Mouse (Mus musculus) forebrain, embryonic 14.5 days (tissue): Measurements from ENCODE around the gene Cpt1c. TPM values are rescaled to one million over a fixed set of nuclear protein-coding genes. Genes with fewer than 3 reads are reported as not detected.

Source experiments
- ATAC-seq: fragments of 200-750 bp; cut with Nextera tagmentation; 2 replicates; pipeline ENCODE4 v1.8.0; 2017; ENCODE audit warnings: mild to moderate bottlenecking, moderate library complexity
- DNase-seq: peaks from one replicate; pipeline ENCODE4 v3.0.0-alpha.2; 2015; ENCODE audit warnings: low spot score
- H3K27ac ChIP-seq: fragments of 300-500 bp; sonication (generic); 2 replicates; pipeline ENCODE4 v1.5.1; 2014; ENCODE audit warnings: low read depth, mild to moderate bottlenecking, control low read depth, low read length, moderate library complexity
- H3K27me3 ChIP-seq: fragments of 300-500 bp; sonication (generic); replicated peaks from 2 replicates; pipeline ENCODE4 v1.6.1; 2014; ENCODE audit warnings: low read length, control low read depth, mixed read lengths; ENCODE audit not compliant: control insufficient read depth, insufficient read depth
- H3K36me3 ChIP-seq: fragments of 300-500 bp; sonication (generic); 2 replicates; pipeline ENCODE4 v1.6.1; 2014; ENCODE audit warnings: low read length, control low read depth; ENCODE audit not compliant: control insufficient read depth, insufficient read depth
- H3K4me1 ChIP-seq: fragments of 300-500 bp; sonication (generic); 2 replicates; pipeline ENCODE4 v1.6.1; 2014; ENCODE audit warnings: antibody characterized with exemption, low read length, control low read depth; ENCODE audit not compliant: control insufficient read depth, insufficient read depth
- H3K4me2 ChIP-seq: fragments of 300-500 bp; sonication (generic); 2 replicates; pipeline ENCODE4 v1.6.1; 2014; ENCODE audit warnings: mild to moderate bottlenecking, control low read depth, low read length
- H3K4me3 ChIP-seq: fragments of 300-500 bp; sonication (generic); 2 replicates; pipeline ENCODE4 v1.5.1; 2014; ENCODE audit warnings: low read depth, low read length, control low read depth
- H3K9ac ChIP-seq: fragments of 300-500 bp; sonication (generic); 2 replicates; pipeline ENCODE4 v1.6.1; 2014; ENCODE audit warnings: mild to moderate bottlenecking, low read length, control low read depth, moderate library complexity
- H3K9me3 ChIP-seq: fragments of 300-500 bp; sonication (generic); replicated peaks from 2 replicates; pipeline ENCODE4 v1.6.1; 2016; ENCODE audit warnings: low read length, control low read depth, mixed read lengths; ENCODE audit not compliant: control insufficient read depth
- WGBS: fragments of 180-500 bp; shearing (Covaris S2); extraction: QIAGEN DNeasy Blood & Tissue Kit; methylation state at CpG from one replicate; pipeline ENCODE4 v1.1.7; 2014; 5-methylcytosine and 5-hydroxymethylcytosine counted together
- polyA plus RNA-seq: library from polyadenylated mRNA; unstranded; fragments of >200 nt; fragmentation: Nextera tagmentation; extraction: Ambion mirVana; gene quantifications from 2 replicates; pipeline ENCODE4 v1.2.1, GENCODE M21; 2014

Cpt1c gene
- polyA plus RNA-seq, 1 experiment from 2014 or later, result 37.3 TPM

- WGBS, result 94% methylated on average over 3 of the region's 3 CpGs
- Histone ChIP-seq H3K27ac (no peak overlapping the region), H3K4me1 (peaks cover 14% of the 10 kb centered on the region), H3K9ac (peak overlapping the region; percentile 10; the same call in 1 of the 2 replicates), H3K9me3 (no peaks in the 10 kb centered on the region), H3K4me2 (no peak overlapping the region), H3K27me3 (no peaks in the 10 kb centered on the region), H3K36me3 (peaks cover 49% of the 10 kb centered on the region), H3K4me3 (no peak overlapping the region)
- no peak for DNase-seq
- no peak for ATAC-seq
These were observed 39.4 kb upstream of the Cpt1c start for GRCm38 (mm10) chr7:45014096-45014451.

DNA sequence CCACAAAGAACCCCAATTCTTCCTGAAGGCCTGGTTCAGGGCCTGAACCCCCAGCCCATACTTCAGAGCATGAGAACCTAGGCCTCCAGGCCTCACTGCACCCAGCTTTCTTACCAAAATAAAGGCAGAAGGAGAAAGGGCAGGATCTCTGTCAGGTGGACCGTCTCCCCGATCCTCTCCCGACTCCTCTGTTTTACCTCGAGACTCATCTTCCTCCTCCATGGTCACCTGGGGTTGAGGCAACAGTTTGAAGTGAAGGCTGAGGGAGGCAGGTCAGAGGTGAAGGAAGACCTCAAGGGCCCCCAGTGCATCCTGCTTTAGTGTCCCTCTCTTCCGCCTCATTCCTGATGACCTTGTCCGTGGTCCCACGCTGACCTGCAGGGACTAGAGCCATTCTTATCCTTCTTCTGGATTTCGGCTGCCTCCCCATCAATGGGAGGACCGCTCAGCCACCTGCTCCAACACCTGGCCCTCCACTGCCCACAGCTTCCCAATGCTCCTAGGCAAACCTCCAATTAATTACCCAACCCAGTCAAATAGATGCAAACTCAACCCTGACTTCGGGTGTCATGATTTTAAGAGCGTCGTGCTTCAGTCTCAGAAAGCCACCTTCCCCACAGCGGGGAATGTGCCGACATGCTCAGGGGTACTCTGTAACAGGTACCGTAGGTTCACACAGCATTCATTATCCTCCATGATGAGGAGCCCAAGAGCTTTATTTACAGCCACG is 38.9 kb upstream of the Cpt1c start:
- H3K9me3 ChIP-seq, result no peaks in the 10 kb centered on the region
- ATAC-seq (no peak), DNase-seq (no peak)
- H3K4me2 ChIP-seq, result no peak overlapping the region
- H3K27me3 ChIP-seq, result no peaks in the 10 kb centered on the region
- H3K4me1 ChIP-seq, result peaks cover 14% of the 10 kb centered on the region
- no peak overlapping the region for H3K4me3 ChIP-seq
- WGBS, result 96% methylated on average over 16 of the region's 16 CpGs
- no peak overlapping the region for H3K27ac ChIP-seq
- peaks cover 54% of the 10 kb centered on the region for H3K36me3 ChIP-seq
- H3K9ac ChIP-seq, result peak overlapping the region; percentile 10; the same call in 1 of the 2 replicates

DNA sequence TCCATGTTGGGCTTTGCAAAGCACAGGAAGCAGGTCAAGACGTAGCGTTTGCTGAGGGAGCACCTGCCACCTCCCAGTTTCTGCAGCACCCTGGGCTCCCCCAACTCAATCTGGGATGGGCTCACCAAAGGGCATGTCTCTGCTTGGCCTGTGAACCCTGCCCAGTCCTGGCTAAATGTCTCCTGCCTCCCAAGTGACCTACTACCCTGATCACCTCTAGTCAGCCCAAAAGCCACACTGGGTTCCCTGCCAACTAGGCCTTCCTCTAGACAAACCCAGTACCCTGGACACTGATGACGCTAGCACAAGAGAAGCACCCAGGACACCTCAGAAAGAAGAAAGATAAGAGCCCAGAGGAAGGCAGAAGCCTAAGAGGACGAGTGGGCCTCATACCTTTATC is 38.2 kb upstream of the Cpt1c start:
- Histone ChIP-seq H3K36me3 (peaks cover 61% of the 10 kb centered on the region), H3K4me1 (peaks cover 14% of the 10 kb centered on the region), H3K9ac (no peak overlapping the region), H3K27ac (no peak overlapping the region), H3K4me2 (no peak overlapping the region), H3K9me3 (no peaks in the 10 kb centered on the region), H3K27me3 (no peaks in the 10 kb centered on the region), H3K4me3 (no peak overlapping the region)
- ATAC-seq (no peak), DNase-seq (no peak)
- WGBS, result 87% methylated on average over 4 of the region's 4 CpGs

DNA sequence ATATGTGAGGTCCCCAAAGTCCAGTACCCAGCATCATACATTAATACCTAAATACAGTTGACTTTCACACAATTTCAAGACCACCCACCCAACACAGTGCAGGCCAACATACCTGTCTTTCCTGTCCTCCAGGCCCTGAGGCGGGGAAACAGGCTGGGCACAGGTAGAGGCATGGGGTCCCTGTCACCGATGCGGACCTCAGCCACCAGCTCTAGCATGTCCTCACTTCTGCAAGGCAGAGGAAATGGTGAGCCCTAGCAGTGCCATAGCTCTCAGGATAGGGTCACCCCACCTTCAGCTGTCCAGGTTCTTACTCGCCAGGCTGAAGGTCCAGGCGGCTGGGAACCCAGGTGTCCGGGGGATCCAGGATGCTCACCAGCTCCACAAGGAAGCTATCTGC is 37.4 kb upstream of the Cpt1c start:
- peaks cover 69% of the 10 kb centered on the region for H3K36me3 ChIP-seq
- DNase-seq, result no peak
- no peaks in the 10 kb centered on the region for H3K9me3 ChIP-seq
- over 99% methylated on average over 6 of the region's 6 CpGs for WGBS
- no peak for ATAC-seq
- H3K4me2 ChIP-seq, result no peak overlapping the region
- no peak overlapping the region for H3K9ac ChIP-seq
- no peak overlapping the region for H3K4me3 ChIP-seq
- peaks cover 10% of the 10 kb centered on the region for H3K4me1 ChIP-seq
- H3K27me3 ChIP-seq, result no peaks in the 10 kb centered on the region
- no peak overlapping the region for H3K27ac ChIP-seq

DNA sequence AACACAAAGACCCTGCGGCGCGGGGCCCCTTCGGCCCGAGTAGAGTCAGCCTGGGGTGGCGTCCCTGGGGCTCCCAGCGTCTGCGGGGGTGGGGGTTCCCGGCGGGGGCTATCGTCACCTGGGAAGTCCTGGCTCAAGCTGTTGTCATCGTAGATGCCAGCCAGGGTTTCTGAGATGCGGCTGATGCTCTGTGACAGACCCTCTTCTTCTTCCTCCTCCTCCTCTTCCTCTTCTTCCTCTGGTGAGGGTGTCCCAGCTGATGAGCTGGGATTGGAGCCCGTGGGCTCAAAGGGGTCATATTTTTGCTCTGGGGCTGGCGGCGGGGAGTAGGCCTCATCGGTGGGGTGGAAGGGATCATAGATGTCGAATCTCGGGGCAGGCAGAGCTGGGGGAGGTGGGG is 33.8 kb upstream of the Cpt1c start:
- Histone ChIP-seq H3K4me1 (no peaks in the 10 kb centered on the region), H3K4me3 (no peak overlapping the region), H3K36me3 (peaks cover 99% of the 10 kb centered on the region), H3K27ac (no peak overlapping the region), H3K9me3 (no peaks in the 10 kb centered on the region), H3K4me2 (no peak overlapping the region), H3K27me3 (no peaks in the 10 kb centered on the region), H3K9ac (no peak overlapping the region)
- no peak for DNase-seq
- 97% methylated on average over 19 of the region's 19 CpGs for WGBS
- no peak for ATAC-seq

- no peak overlapping the region for H3K9ac ChIP-seq
- H3K27me3 ChIP-seq, result no peaks in the 10 kb centered on the region
- ATAC-seq, result no peak
- no peak overlapping the region for H3K4me3 ChIP-seq
- H3K27ac ChIP-seq, result no peak overlapping the region
- 95% methylated on average over 30 of the region's 30 CpGs for WGBS
- no peak overlapping the region for H3K4me2 ChIP-seq
- H3K9me3 ChIP-seq, result no peaks in the 10 kb centered on the region
- DNase-seq, result no peak
- H3K4me1 ChIP-seq, result no peaks in the 10 kb centered on the region
- peaks cover 99% of the 10 kb centered on the region for H3K36me3 ChIP-seq
These were observed 33.2 kb upstream of the Cpt1c start for GRCm38 (mm10) chr7:45007846-45008245.

DNA sequence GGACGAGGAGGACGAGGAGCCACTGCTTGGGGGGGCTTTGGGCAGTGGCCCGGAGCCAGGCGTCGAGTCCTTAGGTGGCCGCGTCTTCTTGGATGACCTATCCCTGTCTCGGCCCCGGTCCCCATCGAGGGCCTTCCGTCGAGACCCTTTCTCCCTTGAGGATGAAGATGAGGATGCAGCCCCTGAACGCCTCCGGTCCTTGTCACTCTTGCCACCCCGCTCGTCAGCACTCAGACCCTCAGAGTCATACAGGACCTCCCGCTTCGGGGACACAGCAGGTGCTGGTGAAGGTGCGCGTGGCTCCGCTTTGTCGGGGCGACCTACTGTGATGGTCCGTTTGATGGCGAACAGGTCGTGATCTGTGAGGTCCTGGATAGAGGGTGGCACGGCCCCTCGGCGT is 32.5 kb upstream of the Cpt1c start:
- Histone ChIP-seq H3K4me1 (no peaks in the 10 kb centered on the region), H3K9ac (no peak overlapping the region), H3K36me3 (peaks cover 99% of the 10 kb centered on the region), H3K9me3 (no peaks in the 10 kb centered on the region), H3K4me2 (no peak overlapping the region), H3K4me3 (no peak overlapping the region), H3K27ac (no peak overlapping the region), H3K27me3 (no peaks in the 10 kb centered on the region)
- DNase-seq (no peak), ATAC-seq (no peak)
- 97% methylated on average over 29 of the region's 29 CpGs for WGBS

GRCm38 (mm10) chr7:45006503-45006902 is 31.9 kb upstream of the Cpt1c start:
- 98% methylated on average over 12 of the region's 12 CpGs for WGBS
- no peak for ATAC-seq

DNA sequence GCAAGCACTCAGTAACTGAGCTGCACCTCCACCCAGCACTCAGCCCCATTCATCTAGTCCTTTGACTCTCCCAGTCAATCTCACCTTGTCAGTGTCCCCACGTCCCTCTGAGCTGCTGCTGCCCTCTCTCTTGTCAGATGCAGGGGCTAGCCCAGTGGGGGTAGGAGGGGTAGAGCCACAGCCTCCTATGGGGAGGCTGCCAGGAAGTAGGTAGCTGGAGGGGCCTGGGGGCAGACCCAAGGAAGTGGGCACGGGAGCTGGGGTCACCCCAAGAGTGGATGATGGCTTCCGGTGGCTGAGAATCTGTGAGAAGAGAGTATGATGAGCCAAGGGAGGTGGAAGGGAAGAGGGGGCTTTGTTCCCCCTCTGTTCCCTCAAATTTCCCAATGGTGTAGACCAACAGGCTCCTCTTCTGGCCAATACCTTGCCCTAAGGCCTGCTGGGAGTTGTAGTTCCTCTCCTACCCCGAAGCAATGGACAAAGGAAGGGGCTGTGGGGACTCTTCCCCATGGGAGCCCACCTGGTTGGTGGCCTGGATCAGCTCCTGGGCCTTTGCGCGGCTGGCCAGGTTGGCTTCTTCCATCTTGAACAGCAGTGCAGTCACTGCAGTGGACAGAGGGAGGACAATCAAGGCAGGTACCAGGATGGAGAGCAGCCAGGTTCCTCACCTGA is 30.8 kb upstream of the Cpt1c start:
- H3K9ac ChIP-seq, result no peak overlapping the region
- ATAC-seq (no peak), DNase-seq (no peak)
- no peaks in the 10 kb centered on the region for H3K9me3 ChIP-seq
- H3K4me3 ChIP-seq, result no peak overlapping the region
- no peak overlapping the region for H3K4me2 ChIP-seq
- no peaks in the 10 kb centered on the region for H3K4me1 ChIP-seq
- no peak overlapping the region for H3K27ac ChIP-seq
- peaks cover 99% of the 10 kb centered on the region for H3K36me3 ChIP-seq
- WGBS, result 89% methylated on average over 6 of the region's 6 CpGs
- no peaks in the 10 kb centered on the region for H3K27me3 ChIP-seq

More at GRCm38 (mm10) chr7:45006503-45006902, 31.9 kb upstream of the Cpt1c start:
- H3K27ac ChIP-seq, result no peak overlapping the region
- no peaks in the 10 kb centered on the region for H3K4me1 ChIP-seq
- DNase-seq, result no peak
- H3K36me3 ChIP-seq, result peaks cover 99% of the 10 kb centered on the region
- no peak overlapping the region for H3K4me3 ChIP-seq
- H3K9ac ChIP-seq, result no peak overlapping the region
- no peaks in the 10 kb centered on the region for H3K9me3 ChIP-seq
- H3K4me2 ChIP-seq, result no peak overlapping the region
- H3K27me3 ChIP-seq, result no peaks in the 10 kb centered on the region
